Mouse (Mus musculus): Measurements from ENCODE around the gene Bco2. TPM values are rescaled to one million over a fixed set of nuclear protein-coding genes. Genes with fewer than 3 reads are reported as not detected.

The Bco2 gene
- polyA plus RNA-seq, 2 experiments = 0.28 to 0.33 TPM

DNA sequence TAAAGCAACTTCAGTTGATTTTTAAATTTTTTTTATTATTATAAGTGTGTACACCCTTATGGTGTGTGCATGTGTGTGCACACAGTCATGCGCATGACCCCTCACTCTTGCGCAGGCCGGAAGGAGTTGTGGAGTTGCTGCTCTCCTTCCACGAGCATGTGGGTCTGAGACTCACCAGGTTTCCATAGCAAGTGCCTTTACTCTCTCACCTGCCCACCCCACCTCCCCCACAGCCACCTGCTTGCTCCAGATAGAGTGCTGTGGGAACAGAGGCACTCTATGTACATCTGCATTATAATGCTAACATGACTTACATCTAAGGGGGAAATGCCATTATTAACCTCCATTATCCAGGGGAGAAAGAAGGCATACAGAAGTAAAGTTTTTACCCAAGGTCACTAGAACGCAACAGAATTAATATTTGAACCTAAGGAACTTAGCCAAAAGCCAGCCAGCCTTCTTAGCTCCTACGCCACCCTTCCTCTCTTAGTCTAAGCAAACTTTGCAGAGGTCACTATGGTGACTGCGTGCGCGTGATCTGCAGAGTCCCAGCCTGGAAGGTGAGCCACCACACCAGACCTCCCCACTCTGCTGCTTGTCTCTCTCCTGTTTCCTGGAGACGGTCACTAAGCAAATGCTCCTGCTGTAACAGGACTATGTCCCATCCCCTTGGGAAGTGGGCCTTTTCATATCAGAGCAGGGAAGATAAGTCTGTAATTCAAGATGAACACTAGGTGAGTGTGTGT lies 59.4 kb downstream of the Bco2 start:
- no peaks in the 10 kb centered on the region for H3K36me3 ChIP-seq (replicated peaks; ENCODE audit: control insufficient read depth, insufficient read depth, low read depth)
- H3K4me3 ChIP-seq (ENCODE audit: insufficient read depth in 1 of 2, low read depth in 2 of 2, low read length in 2 of 2) = no peak overlapping the region
- no peak overlapping the region for H3K27ac ChIP-seq
- WGBS (ENCODE audit: insufficient replicate concordance) = 48% methylated on average over 10 of the region's 10 CpGs
- H3K9me3 ChIP-seq (ENCODE audit: control insufficient read depth, low read length) = no peaks in the 10 kb centered on the region
- H3K27me3 ChIP-seq (ENCODE audit: control insufficient read depth, insufficient read depth, low read length) = no peaks in the 10 kb centered on the region
- ATAC-seq (ENCODE audit: insufficient read depth) (peak; percentile 18; the same call in 1 of the 2 replicates), DNase-seq (ENCODE audit: low read depth in 3 of 3, low spot score in 3 of 3) (no peak)
- no peak overlapping the region for H3K9ac ChIP-seq (replicated peaks)
- peaks cover 0 to 23% of the 10 kb centered on the region in 2 experiments; a peak in 3 of 4 replicates for H3K4me1 ChIP-seq (replicated peaks; ENCODE audit: control insufficient read depth in 2 of 2, insufficient read depth in 2 of 2, low read length in 1 of 2)
- TF ChIP-seq CTCF (IDR thresholded peaks at IDR 0.05; ENCODE audit: low read depth) (no peak), EP300 (IDR thresholded peaks at IDR 0.05; ENCODE audit: low read depth) (no peak)
- H3K4me2 ChIP-seq (ENCODE audit: low read depth) = peak overlapping the region; percentile 41

- no peaks in the 10 kb centered on the region for H3K36me3 ChIP-seq (replicated peaks; ENCODE audit: control insufficient read depth, insufficient read depth, low read depth)
Observed at GRCm38 (mm10) chr9:50494311-50494710, 60.7 kb downstream of the Bco2 start, which contains the start of gene Plet1. Gene Plet1, plus strand, starts transcription at chr9:50494525.

DNA sequence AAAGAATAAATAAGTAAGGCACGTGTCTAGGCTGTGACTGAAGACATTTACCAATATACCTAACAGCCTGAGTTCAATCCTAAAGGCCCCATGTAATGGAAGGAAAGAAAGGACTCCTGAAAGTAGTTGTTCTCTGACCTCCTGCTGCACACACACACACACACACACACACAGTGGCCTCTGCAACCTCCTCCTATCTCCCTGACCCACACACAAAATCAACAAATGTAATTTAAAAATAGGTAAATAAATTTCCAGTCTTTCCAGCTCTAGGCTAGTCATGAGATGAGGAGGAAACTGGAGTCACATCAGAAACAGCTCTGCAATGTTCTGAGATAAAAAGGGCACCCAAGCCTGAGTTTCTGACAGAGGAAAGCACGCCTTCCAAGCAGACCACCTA lies 61.2 kb downstream of the Bco2 start:
- ATAC-seq (ENCODE audit: insufficient read depth) (no peak), DNase-seq (ENCODE audit: low read depth in 3 of 3, low spot score in 3 of 3) (no peak)
- peaks cover 0 to 22% of the 10 kb centered on the region in 2 experiments; a peak in 3 of 4 replicates for H3K4me1 ChIP-seq (replicated peaks; ENCODE audit: control insufficient read depth in 2 of 2, insufficient read depth in 2 of 2, low read length in 1 of 2)
- no peaks in the 10 kb centered on the region for H3K9me3 ChIP-seq (ENCODE audit: control insufficient read depth, low read length)
- H3K27ac ChIP-seq = no peak overlapping the region
- H3K27me3 ChIP-seq (ENCODE audit: control insufficient read depth, insufficient read depth, low read length) = no peaks in the 10 kb centered on the region
- 51% methylated on average over 2 of the region's 2 CpGs for WGBS (ENCODE audit: insufficient replicate concordance)
- no peak for TF ChIP-seq EP300 (IDR thresholded peaks at IDR 0.05; ENCODE audit: low read depth)
- TF ChIP-seq CTCF (IDR thresholded peaks at IDR 0.05; ENCODE audit: low read depth) = no peak
- H3K4me3 ChIP-seq (ENCODE audit: insufficient read depth in 1 of 2, low read depth in 2 of 2, low read length in 2 of 2) = no peak overlapping the region
- no peak overlapping the region for H3K4me2 ChIP-seq (ENCODE audit: low read depth)
- H3K36me3 ChIP-seq (replicated peaks; ENCODE audit: control insufficient read depth, insufficient read depth, low read depth) = no peaks in the 10 kb centered on the region
- no peak overlapping the region for H3K9ac ChIP-seq (replicated peaks)

More at GRCm38 (mm10) chr9:50494311-50494710, 60.7 kb downstream of the Bco2 start, which contains the start of gene Plet1:
- Histone ChIP-seq H3K4me3 (ENCODE audit: insufficient read depth in 1 of 2, low read depth in 2 of 2, low read length in 2 of 2) (no peak within 1 kb of the TSS), H3K4me2 (ENCODE audit: low read depth) (no peak within 1 kb of the TSS), H3K4me1 (replicated peaks; ENCODE audit: control insufficient read depth in 2 of 2, insufficient read depth in 2 of 2, low read length in 1 of 2) (peaks cover 0 to 22% of the 10 kb centered on the region in 2 experiments; a peak in 3 of 4 replicates), H3K27ac (no peak within 1 kb of the TSS), H3K9ac (replicated peaks) (no peak within 1 kb of the TSS), H3K9me3 (ENCODE audit: control insufficient read depth, low read length) (no peaks in the 10 kb centered on the region), H3K27me3 (ENCODE audit: control insufficient read depth, insufficient read depth, low read length) (no peaks in the 10 kb centered on the region)
- DNase-seq (ENCODE audit: low read depth in 3 of 3, low spot score in 3 of 3) = no peak
- 65% methylated on average over 6 of the region's 6 CpGs for WGBS (ENCODE audit: insufficient replicate concordance)
- ATAC-seq (ENCODE audit: insufficient read depth) = no peak
- TF ChIP-seq EP300 (IDR thresholded peaks at IDR 0.05; ENCODE audit: low read depth) (no peak), CTCF (IDR thresholded peaks at IDR 0.05; ENCODE audit: low read depth) (no peak)

- no peak overlapping the region for H3K4me2 ChIP-seq (ENCODE audit: low read depth)
- no peaks in the 10 kb centered on the region for H3K27me3 ChIP-seq (ENCODE audit: control insufficient read depth, insufficient read depth, low read length)
- H3K36me3 ChIP-seq (replicated peaks; ENCODE audit: control insufficient read depth, insufficient read depth, low read depth) = no peaks in the 10 kb centered on the region
- no peak for ATAC-seq (ENCODE audit: insufficient read depth)
- no peak for TF ChIP-seq CTCF (IDR thresholded peaks at IDR 0.05; ENCODE audit: low read depth)
- TF ChIP-seq EP300 (IDR thresholded peaks at IDR 0.05; ENCODE audit: low read depth) = no peak
- H3K27ac ChIP-seq = no peak overlapping the region
- no peaks in the 10 kb centered on the region for H3K9me3 ChIP-seq (ENCODE audit: control insufficient read depth, low read length)
- no peak overlapping the region for H3K4me3 ChIP-seq (ENCODE audit: insufficient read depth in 1 of 2, low read depth in 2 of 2, low read length in 2 of 2)
- 34% methylated on average over 2 of the region's 2 CpGs for WGBS (ENCODE audit: insufficient replicate concordance)
- peaks cover 0 to 15% of the 10 kb centered on the region in 2 experiments; a peak in 3 of 4 replicates for H3K4me1 ChIP-seq (replicated peaks; ENCODE audit: control insufficient read depth in 2 of 2, insufficient read depth in 2 of 2, low read length in 1 of 2)
- no peak overlapping the region for H3K9ac ChIP-seq (replicated peaks)
- no peak for DNase-seq (ENCODE audit: low read depth in 3 of 3, low spot score in 3 of 3)
Observed at GRCm38 (mm10) chr9:50491531-50492045, 63.4 kb downstream of the Bco2 start.

- Histone ChIP-seq H3K4me3 (ENCODE audit: insufficient read depth in 1 of 2, low read depth in 2 of 2, low read length in 2 of 2) (no peak overlapping the region), H3K9ac (replicated peaks) (no peak overlapping the region), H3K27me3 (ENCODE audit: control insufficient read depth, insufficient read depth, low read length) (no peaks in the 10 kb centered on the region), H3K4me2 (ENCODE audit: low read depth) (no peak overlapping the region), H3K27ac (no peak overlapping the region), H3K9me3 (ENCODE audit: control insufficient read depth, low read length) (no peaks in the 10 kb centered on the region), H3K4me1 (replicated peaks; ENCODE audit: control insufficient read depth in 2 of 2, insufficient read depth in 2 of 2, low read length in 1 of 2) (peaks cover 0 to 9% of the 10 kb centered on the region in 2 experiments; a peak in 3 of 4 replicates), H3K36me3 (replicated peaks; ENCODE audit: control insufficient read depth, insufficient read depth, low read depth) (no peaks in the 10 kb centered on the region)
- ATAC-seq (ENCODE audit: insufficient read depth) = no peak
- no peak for DNase-seq (ENCODE audit: low read depth in 3 of 3, low spot score in 3 of 3)
- TF ChIP-seq EP300 (IDR thresholded peaks at IDR 0.05; ENCODE audit: low read depth) (no peak), CTCF (IDR thresholded peaks at IDR 0.05; ENCODE audit: low read depth) (no peak)
Observed at GRCm38 (mm10) chr9:50490836-50491235, 64.1 kb downstream of the Bco2 start.

All from liver, embryonic 14.5 days (tissue).